Mouse (Mus musculus): ENCODE measurements around the gene Rps16. TPM values are rescaled to one million over a fixed set of nuclear protein-coding genes. Genes with fewer than 3 reads are reported as not detected.

The Rps16 gene
- total and polyA plus RNA-seq, 2 experiments from 2014 or later: 154 to 575 TPM

GRCm38 (mm10) chr7:28401030-28401429 lies 50.6 kb downstream of the Rps16 start:
- H3K27me3 ChIP-seq (ENCODE audit: insufficient read depth, low read length): no peaks in the 10 kb centered on the region
- WGBS: 100% methylated on average over 1 of the region's 1 CpGs
- no peaks in the 10 kb centered on the region for H3K9me3 ChIP-seq (ENCODE audit: low read length)
- no peak for DNase-seq (ENCODE audit: low spot score)
- H3K36me3 ChIP-seq (ENCODE audit: insufficient read depth, low read length): peaks cover 86% of the 10 kb centered on the region
- no peak for ATAC-seq
- H3K4me2 ChIP-seq (ENCODE audit: low read depth, low read length): no peak overlapping the region
- no peak overlapping the region for H3K9ac ChIP-seq (replicated peaks; ENCODE audit: low read length)
- H3K4me3 ChIP-seq (ENCODE audit: low read length): no peak overlapping the region
- no peak overlapping the region for H3K27ac ChIP-seq
- H3K4me1 ChIP-seq (ENCODE audit: insufficient read depth, low read length): no peaks in the 10 kb centered on the region
- TF ChIP-seq CTCF (IDR thresholded peaks at IDR 0.05; ENCODE audit: low read depth): no peak

DNA sequence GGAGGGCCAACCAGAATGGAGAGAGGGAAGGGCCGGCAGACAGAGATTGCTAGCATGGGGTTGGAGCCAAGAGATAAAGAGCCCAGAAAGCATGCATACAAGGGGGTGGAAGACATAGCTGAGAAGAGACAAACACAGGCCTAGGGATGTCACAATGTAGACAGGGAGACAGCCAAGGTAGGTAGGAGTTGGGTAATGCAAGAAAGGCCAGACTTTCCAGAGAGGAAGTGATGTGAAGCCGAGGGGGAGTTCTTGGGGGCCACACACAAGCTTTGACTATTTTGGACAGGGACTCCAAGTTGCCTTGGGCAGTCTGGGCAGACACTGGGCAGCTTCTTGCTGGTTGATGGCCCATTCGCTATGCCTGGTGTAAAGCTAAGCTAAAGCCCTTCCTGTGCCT lies 51.5 kb downstream of the Rps16 start:
- Histone ChIP-seq H3K4me3 (ENCODE audit: low read length) (no peak overlapping the region), H3K36me3 (ENCODE audit: insufficient read depth, low read length) (peaks cover 87% of the 10 kb centered on the region), H3K9me3 (ENCODE audit: low read length) (no peaks in the 10 kb centered on the region), H3K27me3 (ENCODE audit: insufficient read depth, low read length) (no peaks in the 10 kb centered on the region), H3K4me2 (ENCODE audit: low read depth, low read length) (no peak overlapping the region), H3K27ac (no peak overlapping the region), H3K4me1 (ENCODE audit: insufficient read depth, low read length) (no peaks in the 10 kb centered on the region), H3K9ac (replicated peaks; ENCODE audit: low read length) (no peak overlapping the region)
- DNase-seq (ENCODE audit: low spot score): no peak
- 84% methylated on average over 3 of the region's 3 CpGs for WGBS
- no peak for ATAC-seq
- no peak for TF ChIP-seq CTCF (IDR thresholded peaks at IDR 0.05; ENCODE audit: low read depth)

Other genes starting within 250 kb of the Rps16 start
- 0.05 TPM in 1 of 2 replicates, not detected in the other for gene 9530053A07Rik, start 221.2 kb upstream of the Rps16 start, total RNA-seq (2014; rRNA removed)
- 0.16 and 0.19 TPM in 2 replicates for gene 9530053A07Rik, start 221.2 kb upstream of the Rps16 start, polyA plus RNA-seq (2015; fragmentation: Nextera tagmentation; extraction: Ambion mirVana)
- 23.5 and 24.4 TPM in 2 replicates for gene Fbl, start 180.9 kb upstream of the Rps16 start, total RNA-seq (2014; rRNA removed)
- 70.7 and 73.7 TPM in 2 replicates for gene Fbl, start 180.9 kb upstream of the Rps16 start, polyA plus RNA-seq (2015; fragmentation: Nextera tagmentation; extraction: Ambion mirVana)
- gene Dyrk1b, start 171.2 kb upstream of the Rps16 start, total RNA-seq (2014; rRNA removed): 36.7 and 43.6 TPM in 2 replicates
- 7.8 and 8.4 TPM in 2 replicates for gene Dyrk1b, start 171.2 kb upstream of the Rps16 start, polyA plus RNA-seq (2015; fragmentation: Nextera tagmentation; extraction: Ambion mirVana)
- gene Eid2, start 82.8 kb upstream of the Rps16 start, total RNA-seq (2014; rRNA removed): 48.4 and 70.7 TPM in 2 replicates
- gene Eid2, start 82.8 kb upstream of the Rps16 start, polyA plus RNA-seq (2015; fragmentation: Nextera tagmentation; extraction: Ambion mirVana): 21.0 and 22.3 TPM in 2 replicates
- gene Eid2b, start 72.9 kb upstream of the Rps16 start, total RNA-seq (2014; rRNA removed): 34.6 and 38.2 TPM in 2 replicates
- 42.3 and 45.1 TPM in 2 replicates for gene Eid2b, start 72.9 kb upstream of the Rps16 start, polyA plus RNA-seq (2015; fragmentation: Nextera tagmentation; extraction: Ambion mirVana)
- 2.1 and 3.6 TPM in 2 replicates for gene Selenov, start 59.5 kb upstream of the Rps16 start, total RNA-seq (2014; rRNA removed)
- 5.1 and 7.1 TPM in 2 replicates for gene Selenov, start 59.5 kb upstream of the Rps16 start, polyA plus RNA-seq (2015; fragmentation: Nextera tagmentation; extraction: Ambion mirVana)
- gene Dll3, start 48.4 kb upstream of the Rps16 start, total RNA-seq (2014; rRNA removed): 20.1 and 24.8 TPM in 2 replicates
- 17.0 and 20.2 TPM in 2 replicates for gene Dll3, start 48.4 kb upstream of the Rps16 start, polyA plus RNA-seq (2015; fragmentation: Nextera tagmentation; extraction: Ambion mirVana)
- gene Timm50, start 38.6 kb upstream of the Rps16 start, total RNA-seq (2014; rRNA removed): 71.6 and 82.9 TPM in 2 replicates
- gene Timm50, start 38.6 kb upstream of the Rps16 start, polyA plus RNA-seq (2015; fragmentation: Nextera tagmentation; extraction: Ambion mirVana): 125 and 131 TPM in 2 replicates
- gene Supt5, start 11.9 kb upstream of the Rps16 start, total RNA-seq (2014; rRNA removed): 98.7 and 104 TPM in 2 replicates
- 71.8 and 76.5 TPM in 2 replicates for gene Supt5, start 11.9 kb upstream of the Rps16 start, polyA plus RNA-seq (2015; fragmentation: Nextera tagmentation; extraction: Ambion mirVana)
- 18.6 and 20.6 TPM in 2 replicates for gene Plekhg2, start 21.9 kb downstream of the Rps16 start, total RNA-seq (2014; rRNA removed)
- gene Plekhg2, start 21.9 kb downstream of the Rps16 start, polyA plus RNA-seq (2015; fragmentation: Nextera tagmentation; extraction: Ambion mirVana): 9.1 and 10.0 TPM in 2 replicates
- gene Zfp36, start 29.6 kb downstream of the Rps16 start, total RNA-seq (2014; rRNA removed): 2.1 and 3.9 TPM in 2 replicates
- 3.0 and 3.4 TPM in 2 replicates for gene Zfp36, start 29.6 kb downstream of the Rps16 start, polyA plus RNA-seq (2015; fragmentation: Nextera tagmentation; extraction: Ambion mirVana)
- 33.6 and 39.5 TPM in 2 replicates for gene Med29, start 42.1 kb downstream of the Rps16 start, total RNA-seq (2014; rRNA removed)
- 42.1 and 42.9 TPM in 2 replicates for gene Med29, start 42.1 kb downstream of the Rps16 start, polyA plus RNA-seq (2015; fragmentation: Nextera tagmentation; extraction: Ambion mirVana)
- gene Paf1, start 42.3 kb downstream of the Rps16 start, total RNA-seq (2014; rRNA removed): 56.7 and 67.6 TPM in 2 replicates
- 83.0 and 84.1 TPM in 2 replicates for gene Paf1, start 42.3 kb downstream of the Rps16 start, polyA plus RNA-seq (2015; fragmentation: Nextera tagmentation; extraction: Ambion mirVana)
- gene Gmfg, start 86.8 kb downstream of the Rps16 start, total RNA-seq (2014; rRNA removed): 0.16 and 2.9 TPM in 2 replicates
- 5.5 and 6.2 TPM in 2 replicates for gene Gmfg, start 86.8 kb downstream of the Rps16 start, polyA plus RNA-seq (2015; fragmentation: Nextera tagmentation; extraction: Ambion mirVana)
- 140 and 160 TPM in 2 replicates for gene Lrfn1, start 101.3 kb downstream of the Rps16 start, total RNA-seq (2014; rRNA removed)
- 15.5 and 18.0 TPM in 2 replicates for gene Lrfn1, start 101.3 kb downstream of the Rps16 start, polyA plus RNA-seq (2015; fragmentation: Nextera tagmentation; extraction: Ambion mirVana)
- not detected in 2 replicates for gene Ifnl2, start 159.8 kb downstream of the Rps16 start, total RNA-seq (2014; rRNA removed)
- gene Ifnl2, start 159.8 kb downstream of the Rps16 start, polyA plus RNA-seq (2015; fragmentation: Nextera tagmentation; extraction: Ambion mirVana): not detected in 2 replicates
- not detected in 2 replicates for gene Ifnl3, start 172.2 kb downstream of the Rps16 start, total RNA-seq (2014; rRNA removed)
- gene Ifnl3, start 172.2 kb downstream of the Rps16 start, polyA plus RNA-seq (2015; fragmentation: Nextera tagmentation; extraction: Ambion mirVana): not detected in 2 replicates
- gene Sycn, start 190.2 kb downstream of the Rps16 start, total RNA-seq (2014; rRNA removed): not detected in 2 replicates
- not detected in 2 replicates for gene Sycn, start 190.2 kb downstream of the Rps16 start, polyA plus RNA-seq (2015; fragmentation: Nextera tagmentation; extraction: Ambion mirVana)
- not detected in 2 replicates for gene Nccrp1, start 196.6 kb downstream of the Rps16 start, total RNA-seq (2014; rRNA removed)
- gene Nccrp1, start 196.6 kb downstream of the Rps16 start, polyA plus RNA-seq (2015; fragmentation: Nextera tagmentation; extraction: Ambion mirVana): 0.34 TPM in 2 replicates
- 58.8 and 60.5 TPM in 2 replicates for gene Samd4b, start 247.5 kb downstream of the Rps16 start, total RNA-seq (2014; rRNA removed)
- 17.7 and 19.7 TPM in 2 replicates for gene Samd4b, start 247.5 kb downstream of the Rps16 start, polyA plus RNA-seq (2015; fragmentation: Nextera tagmentation; extraction: Ambion mirVana)
- 14.8 and 20.3 TPM in 2 replicates for gene Pak4, start 247.5 kb downstream of the Rps16 start, total RNA-seq (2014; rRNA removed)
- gene Pak4, start 247.5 kb downstream of the Rps16 start, polyA plus RNA-seq (2015; fragmentation: Nextera tagmentation; extraction: Ambion mirVana): 13.2 and 14.0 TPM in 2 replicates

All from hindbrain, postnatal 0 days (tissue).